Mouse (Mus musculus) layer of hippocampus, adult 2 months (tissue): ENCODE data around the gene 4930564D02Rik. TPM values are rescaled to one million over a fixed set of nuclear protein-coding genes. Genes with fewer than 3 reads are reported as not detected.
A peak's percentile ranks its signal among the peaks of the same experiment; 100 is the strongest.

Source experiments
- DNase-seq, 2 experiments: peaks; one replicate each; pipeline ENCODE4 v3.0.0; 2022; ENCODE audit warnings: low spot score in 2 of 2
- H3K27ac ChIP-seq: fragments of 200-600 bp; 2 replicates; pipeline ENCODE4 v1.8.1; 2022
- H3K4me3 ChIP-seq: fragments of 200-600 bp; 2 replicates; pipeline ENCODE4 v1.8.1; 2022; ENCODE audit warnings: mild to moderate bottlenecking
- CTCF ChIP-seq: fragments of 200-600 bp; conservative IDR thresholded peaks from 2 replicates; pipeline ENCODE4 v1.8.1; 2022; ENCODE audit warnings: antibody characterized with exemption, mild to moderate bottlenecking, moderate library complexity
- long read RNA-seq, 2 experiments: library from polyadenylated mRNA; stranded (forward); transcript quantifications; one replicate each; pipeline ENCODE4 v2.0.0; 2021; ENCODE audit warnings: borderline mapping rate in 2 of 2
- total RNA-seq, 2 experiments: library from RNA; stranded (reverse); gene quantifications; 2 replicates each; pipeline ENCODE4 v1.2.3; 2021

Gene 4930564D02Rik
- not detected for total RNA-seq
- long read RNA-seq, experiment 1, result 0 reads
- long read RNA-seq, experiment 2, result 0 reads

DNA sequence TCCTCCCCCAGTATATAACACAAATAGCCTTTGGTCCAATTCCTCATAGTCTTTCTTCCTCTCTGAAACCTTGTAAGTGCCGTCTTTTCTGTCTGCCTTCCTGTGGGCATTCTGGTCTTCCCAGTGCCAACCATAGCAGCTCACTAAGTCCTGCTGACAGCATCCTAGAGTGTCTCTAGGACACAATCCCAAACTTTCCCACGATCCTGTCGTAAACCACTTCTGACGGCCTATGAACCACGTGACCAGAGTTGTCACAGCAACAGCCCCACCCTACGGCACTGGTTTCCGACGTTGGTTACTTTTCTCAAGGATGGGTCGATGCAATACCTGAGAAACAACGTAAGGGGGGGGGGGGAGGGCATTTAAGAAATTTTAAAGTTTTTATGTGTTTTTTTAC, at the start of gene 4930564D02Rik:
TSS of gene 4930564D02Rik (plus strand) at position 301 of the 400 bp plus-strand sequence.
- TF ChIP-seq CTCF, result no peak
- Histone ChIP-seq H3K4me3 (no peak within 1 kb of the TSS), H3K27ac (no peak within 1 kb of the TSS)
- DNase-seq, result no peak

- no peak for TF ChIP-seq CTCF
- Histone ChIP-seq H3K27ac (peak overlapping the region; percentile 82), H3K4me3 (no peak overlapping the region)
- DNase-seq, result no peak
Measured at GRCm38 (mm10) chr3:105017314-105017713, 49.3 kb upstream of the 4930564D02Rik start.

DNA sequence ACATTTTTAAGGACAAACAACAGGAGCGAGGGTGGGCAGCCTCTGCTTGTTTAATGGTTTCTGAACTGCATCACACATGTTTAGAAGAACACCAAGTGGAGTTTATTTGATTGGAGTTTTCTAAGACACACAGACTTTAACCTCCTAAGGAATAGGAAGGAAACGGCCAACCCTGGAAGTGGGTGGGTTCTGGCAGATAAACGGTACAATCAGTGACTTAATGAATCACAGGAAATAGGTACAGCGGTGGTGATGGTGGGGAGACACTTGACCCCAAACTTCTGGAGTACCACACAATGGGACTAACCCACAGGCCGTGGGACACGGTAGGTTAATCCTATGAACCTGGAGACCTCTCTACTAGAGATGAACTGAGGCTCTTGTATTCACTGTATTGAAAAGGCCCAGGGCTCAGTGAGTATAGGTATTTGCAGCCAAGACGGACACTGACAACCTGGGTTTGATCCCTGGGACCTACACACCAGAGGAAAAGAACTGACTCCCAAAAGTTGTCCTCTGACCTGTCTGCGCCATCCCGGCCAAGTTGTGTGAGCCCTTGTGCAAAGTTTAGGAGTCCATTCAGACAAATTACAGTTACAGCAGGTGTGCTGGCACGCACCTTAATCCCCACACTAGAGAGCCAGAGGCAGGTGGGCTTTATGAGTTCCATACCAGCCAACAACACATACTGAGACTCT, 48.4 kb upstream of the 4930564D02Rik start:
- Histone ChIP-seq H3K27ac (peak overlapping the region; percentile 82), H3K4me3 (no peak overlapping the region)
- no peak for DNase-seq
- TF ChIP-seq CTCF, result no peak

GRCm38 (mm10) chr3:105018783-105019105, 47.9 kb upstream of the 4930564D02Rik start:
- DNase-seq, result no peak
- Histone ChIP-seq H3K4me3 (no peak overlapping the region), H3K27ac (peak overlapping the region; percentile 82)
- TF ChIP-seq CTCF, result no peak

- no peak for TF ChIP-seq CTCF
- peak overlapping the region; percentile 79 for H3K27ac ChIP-seq
- no peak overlapping the region for H3K4me3 ChIP-seq
- DNase-seq, result no peak
Measured at GRCm38 (mm10) chr3:105019826-105020692, 46.6 kb upstream of the 4930564D02Rik start.

DNA sequence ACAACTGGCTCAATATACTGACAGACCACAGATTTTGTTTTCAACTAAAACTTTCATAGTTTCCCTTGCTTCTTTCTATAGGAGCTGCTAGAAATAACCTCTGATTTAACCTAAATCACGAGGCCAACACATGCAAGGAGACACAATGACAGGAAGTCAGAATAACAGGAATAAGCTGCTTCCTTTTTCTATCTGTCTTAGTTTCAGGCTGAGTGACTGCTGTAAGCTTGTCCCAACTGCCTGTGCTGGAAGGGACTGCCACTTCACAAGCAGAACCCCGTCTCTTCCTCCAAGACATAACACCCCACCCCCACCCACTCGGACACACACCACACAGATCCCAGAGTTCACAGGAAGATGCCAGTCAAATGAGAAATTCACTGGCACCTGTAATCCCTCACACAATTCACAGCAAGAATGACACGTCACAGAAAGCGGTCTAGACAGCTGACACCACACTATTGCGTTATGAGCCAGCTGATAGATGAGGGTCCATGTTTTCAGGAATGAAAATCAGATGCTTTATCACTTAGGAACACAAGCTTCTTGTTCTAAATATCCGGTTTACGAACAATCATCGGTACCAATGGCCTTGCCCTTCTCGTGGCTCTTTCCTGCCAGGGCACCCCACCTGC, 43.2 kb upstream of the 4930564D02Rik start:
- DNase-seq, result no peak
- Histone ChIP-seq H3K27ac (peak overlapping the region; percentile 24; the same call in 1 of the 2 replicates), H3K4me3 (no peak overlapping the region)
- no peak for TF ChIP-seq CTCF

- peak overlapping the region; percentile 64 for H3K27ac ChIP-seq
- no peak overlapping the region for H3K4me3 ChIP-seq
- no peak for TF ChIP-seq CTCF
- DNase-seq, result no peak
Measured at GRCm38 (mm10) chr3:105036281-105036847, 30.3 kb upstream of the 4930564D02Rik start.

GRCm38 (mm10) chr3:105037240-105037770, 29.3 kb upstream of the 4930564D02Rik start:
- DNase-seq, result no peak
- no peak for TF ChIP-seq CTCF
- H3K4me3 ChIP-seq, result no peak overlapping the region
- H3K27ac ChIP-seq, result peak overlapping the region; percentile 64

DNA sequence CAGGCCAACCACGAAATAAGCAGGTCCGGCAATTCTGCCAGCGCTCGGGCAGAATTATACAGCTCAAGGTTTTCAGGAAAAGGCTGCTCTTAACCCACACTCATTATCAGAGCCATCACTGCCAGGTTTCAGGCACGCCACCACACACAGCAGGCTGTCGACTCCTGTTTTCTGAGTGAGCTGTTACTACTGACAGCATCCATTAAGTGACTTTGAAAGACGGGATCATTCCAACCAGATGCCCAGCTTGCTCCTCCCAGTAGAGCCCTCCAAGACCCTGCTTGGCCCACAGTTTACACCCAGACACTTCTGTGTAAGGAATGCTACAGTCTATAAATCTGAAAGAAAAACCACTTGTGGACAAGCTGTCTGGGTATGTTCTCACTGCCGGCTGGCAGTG, 26.6 kb upstream of the 4930564D02Rik start:
- H3K27ac ChIP-seq, result peak overlapping the region; percentile 58; the same call in 1 of the 2 replicates
- no peak for DNase-seq
- H3K4me3 ChIP-seq, result no peak overlapping the region; the same call in 1 of the 2 replicates
- TF ChIP-seq CTCF, result no peak

DNA sequence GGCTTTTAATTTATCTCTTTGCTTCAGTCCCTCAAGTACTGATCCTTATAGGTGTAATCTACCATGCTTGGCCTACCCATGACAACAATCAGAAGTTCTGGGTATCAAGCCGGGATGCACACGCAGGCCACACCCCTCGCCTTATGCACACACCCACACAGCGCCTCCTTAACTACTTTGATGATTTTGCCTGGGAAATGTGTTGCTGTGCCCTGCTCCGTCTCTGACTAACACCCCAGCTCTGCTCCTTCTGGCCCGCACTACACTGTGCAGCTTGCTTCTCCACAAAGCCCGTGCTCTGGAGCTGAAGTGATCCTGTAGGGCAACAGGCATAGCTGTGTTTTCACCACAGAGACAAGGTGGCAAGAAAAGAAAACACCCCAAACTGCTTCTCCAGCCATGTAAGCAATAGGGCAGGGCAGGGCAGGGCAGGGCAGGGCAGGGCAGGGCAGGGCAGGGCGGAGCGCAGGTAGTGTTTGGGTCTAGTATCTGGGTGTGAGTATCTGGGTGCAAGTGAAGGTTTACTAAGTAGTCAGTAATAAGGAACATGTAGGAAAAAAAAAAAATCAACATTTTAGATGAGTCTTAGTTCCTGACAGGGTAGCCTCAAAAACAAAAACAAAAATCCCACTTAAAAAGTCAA, 25.5 kb upstream of the 4930564D02Rik start:
- no peak for DNase-seq
- Histone ChIP-seq H3K4me3 (no peak overlapping the region), H3K27ac (no peak overlapping the region)
- no peak for TF ChIP-seq CTCF

GRCm38 (mm10) chr3:105043746-105044145, 22.9 kb upstream of the 4930564D02Rik start:
- peak; percentile 53 for TF ChIP-seq CTCF
- Histone ChIP-seq H3K4me3 (no peak overlapping the region), H3K27ac (no peak overlapping the region)
- no peak for DNase-seq

DNA sequence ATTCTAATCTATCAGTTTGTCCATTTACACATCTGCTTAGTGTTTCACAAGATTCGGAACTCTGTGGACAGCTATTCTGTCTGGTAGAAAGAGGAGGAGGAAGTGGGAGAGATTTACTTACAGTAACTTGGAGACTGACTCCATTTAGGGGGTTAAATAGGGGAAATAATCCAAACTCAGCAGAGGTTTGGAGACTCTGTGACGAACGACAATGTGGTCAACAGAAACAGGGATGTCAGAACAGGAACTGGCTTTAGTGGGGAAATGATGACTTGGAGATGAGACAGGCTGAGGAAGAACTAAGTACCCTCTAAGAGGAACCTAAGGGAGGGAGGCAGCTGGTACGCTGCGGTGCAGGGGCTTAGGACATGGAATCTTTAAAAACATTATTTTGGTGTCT, 19.8 kb upstream of the 4930564D02Rik start:
- peak overlapping the region; percentile 78 for H3K27ac ChIP-seq
- no peak overlapping the region for H3K4me3 ChIP-seq
- no peak for DNase-seq
- no peak for TF ChIP-seq CTCF
